Mouse (Mus musculus) cortical plate, adult 2 months (tissue): ENCODE measurements around the gene Catsperz. TPM values are rescaled to one million over a fixed set of nuclear protein-coding genes. Genes with fewer than 3 reads are reported as not detected.
A peak's percentile ranks its signal among the peaks of the same experiment; 100 is the strongest.

ENCODE experiments used
- H3K27ac ChIP-seq: fragments of 200-500 bp; 2 replicates; pipeline ENCODE4 v1.5.1; 2012; ENCODE audit warnings: low read length, control low read depth, inconsistent platforms; ENCODE audit not compliant: insufficient read depth
- H3K4me1 ChIP-seq: fragments of 200-500 bp; 2 replicates; pipeline ENCODE4 v1.6.1; 2011; ENCODE audit warnings: low read length; ENCODE audit not compliant: control insufficient read depth, insufficient read depth
- H3K4me3 ChIP-seq: fragments of 200-500 bp; 2 replicates; pipeline ENCODE4 v1.5.1; 2011; ENCODE audit warnings: mild to moderate bottlenecking, low read length, control low read depth; ENCODE audit not compliant: insufficient read depth
- CTCF ChIP-seq: fragments of 200-500 bp; IDR thresholded peaks from 2 replicates; pipeline ENCODE4 v1.5.1; 2011; ENCODE audit warnings: mild to moderate bottlenecking, control low read depth, low read length; ENCODE audit not compliant: insufficient read depth; ENCODE audit errors: extremely low read depth
- POLR2A ChIP-seq: fragments of 200-500 bp; IDR thresholded peaks from 2 replicates; pipeline ENCODE4 v1.6.1; 2011; ENCODE audit warnings: mild to moderate bottlenecking, low read length, control low read depth; ENCODE audit not compliant: insufficient read depth; ENCODE audit errors: extremely low read depth
- polyA plus RNA-seq: library from polyadenylated mRNA; depleted of rRNA; stranded (reverse); fragments of >200 nt; gene quantifications from 2 replicates; pipeline ENCODE4 v1.2.3, GENCODE M21; 2012

Gene Catsperz
- polyA plus RNA-seq, 1 experiment = 33.9 TPM

DNA sequence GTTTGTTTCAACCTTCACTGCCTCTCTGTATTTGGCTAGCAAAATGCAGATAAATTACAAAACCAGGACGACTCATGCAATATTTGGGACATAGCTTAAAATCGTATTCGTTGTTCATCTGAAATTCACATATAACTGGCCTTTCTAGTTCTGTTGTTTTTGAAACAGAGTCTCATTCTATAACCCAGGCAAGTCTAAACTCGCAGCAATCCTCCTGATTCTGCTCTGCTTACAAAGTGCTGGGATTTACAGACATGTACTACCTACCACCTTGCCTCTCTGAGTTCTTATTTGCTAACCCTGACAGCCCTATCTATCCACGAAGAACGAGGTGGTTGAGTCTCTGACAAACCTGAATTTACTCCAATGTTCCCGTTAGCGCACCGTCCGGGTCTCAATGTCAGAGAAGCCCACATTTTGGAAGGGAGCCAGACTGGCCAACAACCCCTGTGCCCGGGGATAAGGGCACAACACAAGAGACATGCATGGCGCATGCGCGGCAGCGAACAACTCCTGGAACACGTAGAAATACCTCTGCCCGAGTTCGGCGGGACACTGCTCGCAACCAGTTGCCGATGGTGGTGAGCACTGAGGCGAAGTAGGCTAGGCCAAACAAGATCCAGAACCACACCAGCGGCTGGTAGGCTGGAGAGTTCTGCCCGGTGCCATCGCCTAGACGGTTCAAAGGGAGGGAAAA is 1.5 kb upstream of the Catsperz start:
- Histone ChIP-seq H3K4me1 (peaks cover 4% of the 10 kb centered on the region; the same call in 1 of the 2 replicates), H3K4me3 (no peak overlapping the region), H3K27ac (no peak overlapping the region)
- TF ChIP-seq POLR2A (no peak), CTCF (no peak)

GRCm38 (mm10) chr19:6925611-6926329 is 590 bp upstream of the Catsperz start:
- peaks cover 4% of the 10 kb centered on the region; the same call in 1 of the 2 replicates for H3K4me1 ChIP-seq
- no peak for TF ChIP-seq POLR2A
- H3K4me3 ChIP-seq = no peak overlapping the region
- H3K27ac ChIP-seq = no peak overlapping the region

GRCm38 (mm10) chr19:6924461-6925306 is 496 bp downstream of the Catsperz start:
- no peak overlapping the region for H3K27ac ChIP-seq
- peaks cover 4% of the 10 kb centered on the region; the same call in 1 of the 2 replicates for H3K4me1 ChIP-seq
- no peak overlapping the region for H3K4me3 ChIP-seq
- no peak for TF ChIP-seq POLR2A
- peak; percentile 85 for TF ChIP-seq CTCF

- peak overlapping the region; percentile 43; the same call in 1 of the 2 replicates for H3K4me3 ChIP-seq
- peak overlapping the region; percentile 90 for H3K27ac ChIP-seq
- H3K4me1 ChIP-seq = peaks cover 6% of the 10 kb centered on the region; the same call in 1 of the 2 replicates
- no peak for TF ChIP-seq CTCF
- TF ChIP-seq POLR2A = no peak
Measured at GRCm38 (mm10) chr19:6922901-6923735, 2.1 kb downstream of the Catsperz start.

DNA sequence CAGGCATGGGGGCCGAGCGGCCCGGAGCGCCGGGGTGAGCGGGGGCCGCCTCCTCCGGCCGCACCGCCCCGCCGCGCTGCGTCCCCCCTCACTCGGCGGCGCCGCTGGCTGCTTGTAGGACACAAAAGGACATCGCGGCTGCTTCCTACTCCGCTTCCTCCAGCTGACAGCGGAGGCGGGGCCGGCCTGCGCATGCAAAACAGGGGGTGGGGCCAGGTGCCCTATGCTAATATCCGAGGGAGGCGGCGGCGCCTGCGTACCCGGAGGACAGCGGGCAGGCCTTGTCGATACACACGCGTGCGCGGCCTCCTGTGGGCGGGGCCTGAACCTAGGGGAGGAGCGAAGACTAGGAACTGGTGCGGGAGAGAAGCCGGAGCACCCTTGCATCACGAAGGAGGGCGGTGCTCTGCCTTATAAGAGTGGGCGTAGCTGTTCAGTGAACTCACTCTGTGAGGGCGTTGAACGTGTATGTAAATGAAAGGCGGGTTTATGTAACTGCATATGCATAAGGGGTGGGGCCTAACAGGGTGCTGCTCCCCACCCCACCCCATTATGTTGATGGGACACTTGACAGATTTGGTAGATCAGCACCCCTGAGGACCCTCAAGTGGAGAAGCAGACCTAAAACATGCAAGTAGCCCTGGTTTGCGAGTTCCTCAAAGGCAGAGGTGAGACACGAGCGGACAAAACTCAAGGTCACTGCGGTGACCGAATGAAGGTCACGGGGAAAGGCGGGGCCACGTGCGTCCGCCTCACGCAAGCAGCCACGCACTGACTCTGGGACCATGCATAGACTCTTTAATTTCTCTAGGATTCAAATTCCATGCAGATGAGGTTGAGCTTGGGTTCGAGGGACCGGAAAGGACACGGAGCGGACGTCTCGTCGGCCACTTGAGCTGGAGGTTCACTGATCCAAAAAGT is 3.3 kb downstream of the Catsperz start, which contains the start of gene Esrra:
Esrra (minus strand) TSS at position 167 of the 921 bp plus-strand sequence.
- H3K4me1 ChIP-seq = peaks cover 6% of the 10 kb centered on the region; the same call in 1 of the 2 replicates
- peak within 1 kb of the TSS; percentile 90 for H3K27ac ChIP-seq
- TF ChIP-seq POLR2A (peak; percentile 68; the same call in 1 of the 2 replicates), CTCF (no peak)
- peak within 1 kb of the TSS; percentile 43 for H3K4me3 ChIP-seq

DNA sequence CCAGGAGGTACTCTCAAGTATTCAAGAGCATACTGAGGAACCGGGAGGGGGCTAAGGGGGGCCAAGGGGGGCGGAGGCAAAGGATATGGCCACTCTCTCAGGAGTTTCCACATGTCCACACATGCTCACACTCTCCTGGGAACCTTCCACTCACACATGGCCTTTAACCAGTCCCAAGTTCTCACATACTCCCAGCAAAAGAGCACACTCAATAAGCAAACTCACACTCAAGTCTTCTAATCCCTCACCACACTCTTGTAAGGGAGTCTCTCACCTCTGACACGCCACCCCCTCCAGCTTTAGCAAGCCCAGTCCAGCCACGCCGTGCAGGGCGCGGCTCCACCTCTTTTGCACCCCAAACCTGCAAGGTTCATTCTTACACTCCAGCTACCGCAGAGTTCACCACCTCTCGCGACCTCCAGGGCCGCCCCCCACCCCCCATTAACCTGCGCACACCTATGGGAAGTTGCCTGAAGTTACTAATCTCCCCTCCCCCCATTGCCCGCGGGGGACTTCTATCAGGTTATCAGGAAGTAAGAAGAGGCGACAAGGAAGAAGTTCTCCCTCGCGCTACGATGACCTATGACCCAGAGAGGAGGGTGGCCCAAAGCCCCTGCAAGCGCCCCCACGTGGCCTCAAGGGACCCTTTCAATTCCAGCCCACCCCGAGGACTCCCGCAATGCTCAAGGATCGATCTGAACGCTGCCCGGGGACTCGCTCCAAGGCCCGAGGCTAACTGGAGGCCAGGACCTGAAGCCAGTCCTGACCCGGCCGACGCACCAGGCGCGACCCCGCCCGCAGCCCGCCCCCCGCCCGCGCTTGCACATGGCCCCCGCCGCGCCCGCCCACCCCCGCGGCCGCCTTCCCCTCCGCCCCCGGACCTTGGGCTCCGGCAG is 4.2 kb downstream of the Catsperz start:
- Histone ChIP-seq H3K4me1 (peaks cover 6% of the 10 kb centered on the region; the same call in 1 of the 2 replicates), H3K27ac (peak overlapping the region; percentile 69; the same call in 1 of the 2 replicates), H3K4me3 (peak overlapping the region; percentile 43)
- no peak for TF ChIP-seq CTCF
- no peak for TF ChIP-seq POLR2A

DNA sequence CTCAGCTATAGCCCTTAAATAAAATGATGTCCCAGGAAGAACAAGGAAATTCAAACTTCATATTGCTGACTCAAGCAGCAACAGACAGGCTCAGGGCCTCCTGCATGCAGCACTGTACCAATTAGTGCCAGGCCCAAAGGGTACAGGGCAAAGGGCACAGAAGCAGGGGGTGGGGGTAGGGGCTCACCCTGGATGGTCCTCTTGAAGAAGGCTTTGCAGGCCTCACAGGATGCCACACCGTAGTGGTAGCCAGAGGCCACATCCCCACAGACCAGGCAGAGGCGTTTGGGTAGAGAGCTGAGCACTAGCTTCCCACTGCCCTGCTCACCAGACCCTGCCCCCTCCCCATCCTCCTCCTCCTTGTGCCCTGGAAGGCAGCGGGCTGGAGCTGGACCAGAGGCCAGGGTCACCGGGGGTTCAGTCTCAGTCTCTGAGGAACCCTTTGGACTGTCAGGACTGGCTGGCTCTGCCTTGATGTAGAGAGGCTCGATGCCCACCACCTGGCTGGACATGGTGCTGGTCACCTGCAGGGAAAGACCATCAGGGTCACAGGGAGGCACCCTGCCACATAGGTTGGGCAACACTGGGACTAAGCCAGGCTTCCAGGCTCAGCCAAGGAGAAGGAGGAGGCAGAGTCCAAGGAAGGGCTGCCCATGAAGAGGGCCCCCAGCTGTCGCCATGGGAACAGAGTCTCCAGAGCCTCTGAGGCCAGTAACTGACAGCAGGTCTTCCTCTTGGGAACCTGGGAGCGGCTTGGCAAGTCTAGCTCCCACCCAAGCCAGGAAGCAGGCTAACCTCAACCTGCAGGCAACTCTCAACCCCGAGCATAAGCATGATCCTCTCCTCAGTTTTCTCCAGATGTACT is 5.1 kb downstream of the Catsperz start:
- no peak overlapping the region for H3K27ac ChIP-seq
- peak overlapping the region; percentile 43 for H3K4me3 ChIP-seq

More for the DNA sequence above, 5.1 kb downstream of the Catsperz start:
- H3K4me1 ChIP-seq = peaks cover 6% of the 10 kb centered on the region; the same call in 1 of the 2 replicates
- TF ChIP-seq POLR2A = no peak
- no peak for TF ChIP-seq CTCF
